Mouse (Mus musculus) fat pad, adult 2 months (tissue): ENCODE measurements around the gene Itga3.

ENCODE experiments used
- DNase-seq: peaks from one replicate; pipeline ENCODE4 v3.0.0-alpha.2; 2011; ENCODE audit warnings: low read depth, low spot score; ENCODE audit errors: extremely low read depth

Itga3 gene

GRCm38 (mm10) chr11:95006525-95007219 lies 69.9 kb downstream of the Itga3 start:
- DNase-seq, result no peak

- DNase-seq, result no peak
These were observed 70.6 kb downstream of the Itga3 start for GRCm38 (mm10) chr11:95006038-95006437.

GRCm38 (mm10) chr11:95004937-95005198 lies 71.7 kb downstream of the Itga3 start:
- no peak for DNase-seq

- no peak for DNase-seq
These were observed 72.3 kb downstream of the Itga3 start for GRCm38 (mm10) chr11:95004136-95004936.

GRCm38 (mm10) chr11:95002705-95003104 lies 73.9 kb downstream of the Itga3 start:
- DNase-seq, result no peak

- no peak for DNase-seq
These were observed 74.8 kb downstream of the Itga3 start for GRCm38 (mm10) chr11:95001584-95002347.

GRCm38 (mm10) chr11:95001058-95001457 lies 75.5 kb downstream of the Itga3 start:
- no peak for DNase-seq

- no peak for DNase-seq
These were observed 76.1 kb downstream of the Itga3 start for GRCm38 (mm10) chr11:95000548-95000947.

GRCm38 (mm10) chr11:95000128-95000527 lies 76.5 kb downstream of the Itga3 start:
- DNase-seq, result no peak

- no peak for DNase-seq
These were observed 78.5 kb downstream of the Itga3 start for GRCm38 (mm10) chr11:94998041-94998531.

GRCm38 (mm10) chr11:94997596-94997995 lies 79.0 kb downstream of the Itga3 start:
- DNase-seq, result no peak

- DNase-seq, result no peak
These were observed 79.6 kb downstream of the Itga3 start for GRCm38 (mm10) chr11:94996984-94997383.

- no peak for DNase-seq
These were observed 80.5 kb downstream of the Itga3 start for GRCm38 (mm10) chr11:94996101-94996500.

GRCm38 (mm10) chr11:94994947-94995772 lies 81.4 kb downstream of the Itga3 start:
- no peak for DNase-seq
